Mouse (Mus musculus): ENCODE measurements around the gene Auts2. TPM values are rescaled to one million over a fixed set of nuclear protein-coding genes. Genes with fewer than 3 reads are reported as not detected.

The Auts2 gene
- total RNA-seq, 2 experiments from 2014 or later: 100 to 137 TPM

DNA sequence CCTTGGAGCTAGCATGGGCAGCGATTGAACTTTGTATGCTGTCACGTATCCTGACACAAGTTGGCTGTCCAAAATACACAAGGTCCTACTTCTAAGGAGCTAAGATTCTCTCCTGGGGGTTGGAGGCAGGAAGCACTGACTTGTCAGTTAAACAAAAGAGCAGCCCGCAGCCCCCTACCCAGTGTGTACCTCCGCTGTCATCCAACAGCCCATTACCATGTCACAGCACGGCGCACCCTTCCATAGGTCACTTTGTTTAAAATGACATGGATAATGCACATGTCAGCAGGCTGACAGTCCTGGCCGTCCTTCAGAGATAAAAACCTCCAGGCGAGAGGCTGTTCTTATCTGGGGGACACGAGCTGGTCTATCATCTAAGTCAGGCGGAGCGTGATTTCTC, 773.9 kb downstream of the Auts2 start:
- DNase-seq (ENCODE audit: low spot score in 2 of 2): no peak
- intact Hi-C loops (cut with DNase I): loop anchor here (5.0 kb wide), 1 partner anchor 33 kb away; no protein-coding TSS in a partner anchor

GRCm38 (mm10) chr5:131767699-131768264, 775.4 kb downstream of the Auts2 start:
- peak; percentile 19 to 25 for DNase-seq (ENCODE audit: low spot score in 2 of 2)
- intact Hi-C loops (cut with DNase I): loop anchor here (5.0 kb wide), 1 partner anchor 35 kb away; no protein-coding TSS in a partner anchor

- intact Hi-C loops (cut with DNase I): loop anchor here (5.0 kb wide), 1 partner anchor 35 kb away; no protein-coding TSS in a partner anchor
- DNase-seq (ENCODE audit: low spot score in 2 of 2): peak; percentile 57 to 64
Observed at GRCm38 (mm10) chr5:131767176-131767575, 776.0 kb downstream of the Auts2 start.

GRCm38 (mm10) chr5:131759432-131759831, 783.7 kb downstream of the Auts2 start:
- no peak for DNase-seq (ENCODE audit: low spot score in 2 of 2)
- intact Hi-C loops (cut with DNase I): no loop called here

- DNase-seq (ENCODE audit: low spot score in 2 of 2): no peak
- intact Hi-C loops (cut with DNase I): no loop called here
Observed at GRCm38 (mm10) chr5:131750330-131750729, 792.8 kb downstream of the Auts2 start.

DNA sequence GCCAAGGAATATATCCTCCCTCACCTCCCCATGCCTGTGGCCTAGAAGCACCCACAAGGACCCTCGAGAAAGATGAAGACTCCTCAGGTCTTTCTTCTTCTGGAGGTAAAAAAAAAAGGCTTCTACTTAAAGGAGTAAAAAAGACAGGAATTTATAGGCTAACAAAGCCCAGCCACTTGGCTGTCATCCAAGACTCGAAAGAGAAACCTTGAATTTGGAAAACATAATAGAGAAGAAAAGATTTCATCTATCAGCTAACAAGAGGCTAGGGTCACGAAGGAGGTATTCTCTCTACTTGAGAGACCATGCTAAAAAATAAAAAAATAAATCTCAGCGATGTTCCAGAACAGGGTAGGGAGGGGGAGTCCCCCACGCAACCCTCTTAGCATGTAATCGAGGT, 793.9 kb downstream of the Auts2 start:
- DNase-seq (ENCODE audit: low spot score in 2 of 2): no peak
- intact Hi-C loops (cut with DNase I): no loop called here

DNA sequence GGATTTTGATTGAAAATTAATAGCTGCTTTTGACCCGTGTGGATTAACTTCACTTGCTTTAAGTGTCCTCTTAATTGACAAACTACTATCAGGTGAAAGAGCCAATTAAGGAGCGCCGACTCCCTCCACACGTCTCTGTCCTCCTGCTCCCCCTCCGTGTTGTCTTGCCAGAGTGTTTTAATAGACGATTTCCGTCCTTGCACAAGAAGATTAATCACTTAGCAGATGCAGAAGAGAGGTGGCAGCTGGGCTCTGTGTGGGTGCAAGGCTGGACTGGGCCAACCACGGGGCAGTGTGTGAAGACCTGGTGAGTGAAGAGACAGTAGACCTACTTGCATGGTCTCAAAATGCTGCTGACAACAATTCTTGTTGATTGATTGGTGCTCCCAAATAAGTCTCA, 800.1 kb downstream of the Auts2 start:
- intact Hi-C loops (cut with DNase I): no loop called here
- no peak for DNase-seq (ENCODE audit: low spot score in 2 of 2)

GRCm38 (mm10) chr5:131737476-131737875, 805.7 kb downstream of the Auts2 start:
- intact Hi-C loops (cut with DNase I): no loop called here
- DNase-seq (ENCODE audit: low spot score in 2 of 2): no peak

DNA sequence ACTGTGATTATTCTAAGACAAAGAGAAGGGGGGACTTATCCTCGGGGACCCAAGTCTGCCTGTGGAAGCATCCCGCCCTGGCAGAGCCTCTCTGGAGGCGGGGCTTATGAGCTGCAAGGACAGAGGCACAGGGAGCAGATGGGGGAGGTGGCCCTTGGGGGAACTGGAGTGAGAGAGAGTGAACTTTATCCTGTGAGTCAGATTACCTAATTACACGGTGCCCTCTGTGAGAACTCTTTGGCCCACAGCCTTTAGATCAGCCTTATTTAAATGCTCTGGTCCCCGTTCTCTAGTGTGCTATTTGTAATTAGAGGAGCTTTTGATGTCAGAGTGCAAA, 809.9 kb downstream of the Auts2 start:
- intact Hi-C loops (cut with DNase I): no loop called here
- no peak for DNase-seq (ENCODE audit: low spot score in 2 of 2)

DNA sequence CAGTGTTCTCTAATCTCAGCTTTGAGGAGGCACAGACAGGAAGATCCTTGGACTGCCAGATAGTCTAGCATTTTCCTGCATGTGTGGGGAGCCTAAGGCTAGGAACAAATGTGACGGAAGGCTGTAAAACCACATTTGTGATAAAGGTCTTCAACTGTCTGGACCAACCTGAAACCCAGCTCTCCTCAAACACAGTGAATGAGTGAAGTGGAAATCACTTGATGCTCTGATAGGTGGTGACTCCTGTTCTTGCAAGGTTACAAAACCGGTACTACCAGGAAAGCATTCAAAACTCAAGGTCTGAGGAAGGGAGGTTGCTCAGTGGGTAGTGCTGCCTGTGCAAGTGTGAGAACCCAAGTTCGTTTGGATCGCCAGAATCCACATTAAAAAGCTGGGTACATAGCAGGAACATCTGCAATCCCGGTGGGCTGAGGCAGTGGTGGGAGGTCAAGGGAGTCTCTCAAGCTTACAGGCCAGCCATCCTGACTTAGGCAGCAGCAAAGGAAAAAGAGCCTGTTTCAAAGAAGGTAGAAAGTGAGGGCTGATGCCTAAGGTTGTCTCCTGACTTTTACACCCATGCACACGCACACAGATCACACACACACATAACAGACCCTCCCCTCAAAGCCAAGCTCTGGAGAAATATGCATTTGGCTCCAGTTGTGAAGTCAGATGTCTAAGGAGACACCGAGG, 810.4 kb downstream of the Auts2 start:
- DNase-seq (ENCODE audit: low spot score in 2 of 2): no peak
- intact Hi-C loops (cut with DNase I): no loop called here

- DNase-seq (ENCODE audit: low spot score in 2 of 2): no peak
- intact Hi-C loops (cut with DNase I): no loop called here
Observed at GRCm38 (mm10) chr5:131729456-131729855, 813.7 kb downstream of the Auts2 start.

DNA sequence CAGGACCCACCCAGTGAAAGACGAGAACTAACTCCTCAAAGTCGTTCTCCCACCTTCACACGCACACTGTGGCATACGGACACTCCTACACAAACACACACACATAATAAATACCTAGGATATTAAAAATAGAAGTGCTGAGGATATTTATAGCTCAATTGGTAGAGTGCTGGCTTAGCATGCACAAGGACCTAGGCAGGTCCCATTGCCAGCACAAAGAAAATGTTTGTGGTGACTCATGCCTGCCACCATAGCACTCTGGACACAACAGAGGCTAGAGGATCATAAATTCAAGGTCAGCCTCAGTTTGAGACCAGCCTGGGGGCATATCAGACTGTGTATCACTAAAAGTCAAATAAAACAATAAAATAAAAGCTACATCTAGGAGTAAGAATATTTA, 815.2 kb downstream of the Auts2 start:
- intact Hi-C loops (cut with DNase I): no loop called here
- no peak for DNase-seq (ENCODE audit: low spot score in 2 of 2)

- DNase-seq (ENCODE audit: low spot score in 2 of 2): no peak
Observed at GRCm38 (mm10) chr5:131724508-131724907, 818.6 kb downstream of the Auts2 start.

GRCm38 (mm10) chr5:131722791-131723190, 820.4 kb downstream of the Auts2 start:
- no peak for DNase-seq (ENCODE audit: low spot score in 2 of 2)
- intact Hi-C loops (cut with DNase I): no loop called here

More at GRCm38 (mm10) chr5:131724508-131724907, 818.6 kb downstream of the Auts2 start:
- intact Hi-C loops (cut with DNase I): no loop called here

- DNase-seq (ENCODE audit: low spot score in 2 of 2): no peak
Observed at GRCm38 (mm10) chr5:131722361-131722760, 820.8 kb downstream of the Auts2 start.

GRCm38 (mm10) chr5:131718013-131718412, 825.1 kb downstream of the Auts2 start:
- intact Hi-C loops (cut with DNase I): no loop called here
- no peak for DNase-seq (ENCODE audit: low spot score in 2 of 2)

More at GRCm38 (mm10) chr5:131722361-131722760, 820.8 kb downstream of the Auts2 start:
- intact Hi-C loops (cut with DNase I): no loop called here

- intact Hi-C loops (cut with DNase I): no loop called here
- DNase-seq (ENCODE audit: low spot score in 2 of 2): peak in 1 of 2 experiments; percentile 32
Observed at GRCm38 (mm10) chr5:131717359-131717965, 825.7 kb downstream of the Auts2 start.

- intact Hi-C loops (cut with DNase I): no loop called here
- no peak for DNase-seq (ENCODE audit: low spot score in 2 of 2)
Observed at GRCm38 (mm10) chr5:131714979-131715378, 828.2 kb downstream of the Auts2 start.

- no peak for DNase-seq (ENCODE audit: low spot score in 2 of 2)
- intact Hi-C loops (cut with DNase I): no loop called here
Observed at GRCm38 (mm10) chr5:131712441-131712840, 830.7 kb downstream of the Auts2 start.

DNA sequence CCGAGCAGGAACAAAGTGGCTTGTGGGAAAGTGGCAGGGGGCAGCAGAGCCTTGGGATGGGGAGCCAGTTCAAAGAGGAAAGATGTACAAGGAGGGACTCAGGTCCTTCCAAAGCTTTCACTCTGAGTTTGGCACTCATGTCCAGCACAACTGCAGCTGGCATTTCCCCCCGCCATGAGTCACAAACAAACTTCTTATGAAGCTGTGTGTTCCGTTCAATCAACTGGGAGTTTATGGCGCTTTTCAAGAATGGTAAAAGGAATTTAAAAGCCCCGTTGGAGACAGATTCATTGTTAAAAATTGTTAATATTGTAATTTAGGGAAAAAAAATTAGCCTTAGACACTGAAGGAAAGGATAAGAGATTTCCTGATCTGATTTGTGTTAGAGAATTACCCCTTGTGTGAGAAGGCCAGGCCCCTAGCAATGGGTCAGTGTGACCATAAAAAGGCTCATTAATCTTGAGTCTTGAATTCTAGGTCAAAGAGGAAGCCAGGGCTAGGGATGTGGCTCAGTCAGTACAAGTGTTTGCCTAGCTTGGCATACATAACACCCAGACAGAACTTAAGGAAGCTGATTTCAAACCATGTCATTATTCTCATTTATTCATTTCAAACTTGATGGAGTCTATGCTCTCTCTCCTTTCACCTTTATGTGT, 831.5 kb downstream of the Auts2 start:
- no peak for DNase-seq (ENCODE audit: low spot score in 2 of 2)
- intact Hi-C loops (cut with DNase I): no loop called here
